Mouse (Mus musculus): Measurements from ENCODE around the gene Morn1. TPM values are rescaled to one million over a fixed set of nuclear protein-coding genes. Genes with fewer than 3 reads are reported as not detected.

Gene Morn1
- polyA plus RNA-seq, 1 experiment = 0.21 TPM

- no peak for TF ChIP-seq GATA1 (IDR thresholded peaks at IDR 0.05; ENCODE audit: low read length)
- TF ChIP-seq TAL1 (IDR thresholded peaks at IDR 0.05; ENCODE audit: low read length) = no peak
- Histone ChIP-seq H3K4me1 (ENCODE audit: control insufficient read depth) (peaks cover 38% of the 10 kb centered on the region), H3K36me3 (ENCODE audit: control insufficient read depth) (peaks cover 11% of the 10 kb centered on the region), H3K27me3 (ENCODE audit: control insufficient read depth) (peaks cover 12% of the 10 kb centered on the region), H3K4me3 (replicated peaks) (no peak overlapping the region), H3K9me3 (ENCODE audit: control insufficient read depth, low read length) (no peaks in the 10 kb centered on the region)
Measured at GRCm38 (mm10) chr4:155063895-155064294, 22.5 kb upstream of the Morn1 start.

GRCm38 (mm10) chr4:155064474-155064873 lies 21.9 kb upstream of the Morn1 start:
- Histone ChIP-seq H3K9me3 (ENCODE audit: control insufficient read depth, low read length) (no peaks in the 10 kb centered on the region), H3K4me3 (replicated peaks) (no peak overlapping the region), H3K4me1 (ENCODE audit: control insufficient read depth) (peaks cover 41% of the 10 kb centered on the region), H3K27me3 (ENCODE audit: control insufficient read depth) (peaks cover 12% of the 10 kb centered on the region), H3K36me3 (ENCODE audit: control insufficient read depth) (peaks cover 17% of the 10 kb centered on the region)
- no peak for TF ChIP-seq GATA1 (IDR thresholded peaks at IDR 0.05; ENCODE audit: low read length)
- TF ChIP-seq TAL1 (IDR thresholded peaks at IDR 0.05; ENCODE audit: low read length) = no peak

GRCm38 (mm10) chr4:155065970-155066833 lies 20.2 kb upstream of the Morn1 start:
- Histone ChIP-seq H3K9me3 (ENCODE audit: control insufficient read depth, low read length) (no peaks in the 10 kb centered on the region), H3K36me3 (ENCODE audit: control insufficient read depth) (peaks cover 34% of the 10 kb centered on the region), H3K27me3 (ENCODE audit: control insufficient read depth) (peaks cover 8% of the 10 kb centered on the region), H3K4me1 (ENCODE audit: control insufficient read depth) (peaks cover 46% of the 10 kb centered on the region), H3K4me3 (replicated peaks) (peak overlapping the region; percentile 69)
- TF ChIP-seq GATA1 (IDR thresholded peaks at IDR 0.05; ENCODE audit: low read length) (no peak), TAL1 (IDR thresholded peaks at IDR 0.05; ENCODE audit: low read length) (no peak)

- Histone ChIP-seq H3K9me3 (ENCODE audit: control insufficient read depth, low read length) (no peaks in the 10 kb centered on the region), H3K4me3 (replicated peaks) (peak within 1 kb of the TSS; percentile 69), H3K36me3 (ENCODE audit: control insufficient read depth) (peaks cover 42% of the 10 kb centered on the region), H3K4me1 (ENCODE audit: control insufficient read depth) (peaks cover 46% of the 10 kb centered on the region), H3K27me3 (ENCODE audit: control insufficient read depth) (peaks cover under 1% of the 10 kb centered on the region; the same call in 1 of the 2 replicates)
- no peak for TF ChIP-seq GATA1 (IDR thresholded peaks at IDR 0.05; ENCODE audit: low read length)
- TF ChIP-seq TAL1 (IDR thresholded peaks at IDR 0.05; ENCODE audit: low read length) = no peak
Measured at GRCm38 (mm10) chr4:155066834-155067522, 19.4 kb upstream of the Morn1 start, which contains the start of gene Pex10. Gene Pex10, plus strand, starts transcription at chr4:155067016.

GRCm38 (mm10) chr4:155068357-155068972 lies 17.9 kb upstream of the Morn1 start:
- no peaks in the 10 kb centered on the region for H3K9me3 ChIP-seq (ENCODE audit: control insufficient read depth, low read length)
- no peaks in the 10 kb centered on the region for H3K27me3 ChIP-seq (ENCODE audit: control insufficient read depth)
- TF ChIP-seq TAL1 (IDR thresholded peaks at IDR 0.05; ENCODE audit: low read length) (no peak), GATA1 (IDR thresholded peaks at IDR 0.05; ENCODE audit: low read length) (no peak)
- peaks cover 46% of the 10 kb centered on the region for H3K4me1 ChIP-seq (ENCODE audit: control insufficient read depth)
- peaks cover 57% of the 10 kb centered on the region for H3K36me3 ChIP-seq (ENCODE audit: control insufficient read depth)
- no peak overlapping the region for H3K4me3 ChIP-seq (replicated peaks)

GRCm38 (mm10) chr4:155069191-155069590 lies 17.2 kb upstream of the Morn1 start:
- Histone ChIP-seq H3K4me3 (replicated peaks) (no peak overlapping the region), H3K9me3 (ENCODE audit: control insufficient read depth, low read length) (no peaks in the 10 kb centered on the region), H3K27me3 (ENCODE audit: control insufficient read depth) (no peaks in the 10 kb centered on the region), H3K36me3 (ENCODE audit: control insufficient read depth) (peaks cover 64% of the 10 kb centered on the region), H3K4me1 (ENCODE audit: control insufficient read depth) (peaks cover 40% of the 10 kb centered on the region)
- TF ChIP-seq GATA1 (IDR thresholded peaks at IDR 0.05; ENCODE audit: low read length) (no peak), TAL1 (IDR thresholded peaks at IDR 0.05; ENCODE audit: low read length) (no peak)

- Histone ChIP-seq H3K4me1 (ENCODE audit: control insufficient read depth) (peaks cover 41% of the 10 kb centered on the region), H3K9me3 (ENCODE audit: control insufficient read depth, low read length) (no peaks in the 10 kb centered on the region), H3K4me3 (replicated peaks) (no peak overlapping the region), H3K36me3 (ENCODE audit: control insufficient read depth) (peaks cover 74% of the 10 kb centered on the region), H3K27me3 (ENCODE audit: control insufficient read depth) (no peaks in the 10 kb centered on the region)
- TF ChIP-seq GATA1 (IDR thresholded peaks at IDR 0.05; ENCODE audit: low read length) (no peak), TAL1 (IDR thresholded peaks at IDR 0.05; ENCODE audit: low read length) (no peak)
Measured at GRCm38 (mm10) chr4:155070199-155070598, 16.2 kb upstream of the Morn1 start.

- Histone ChIP-seq H3K4me1 (ENCODE audit: control insufficient read depth) (peaks cover 39% of the 10 kb centered on the region), H3K9me3 (ENCODE audit: control insufficient read depth, low read length) (no peaks in the 10 kb centered on the region), H3K27me3 (ENCODE audit: control insufficient read depth) (no peaks in the 10 kb centered on the region), H3K36me3 (ENCODE audit: control insufficient read depth) (peaks cover 81% of the 10 kb centered on the region), H3K4me3 (replicated peaks) (no peak overlapping the region)
- no peak for TF ChIP-seq GATA1 (IDR thresholded peaks at IDR 0.05; ENCODE audit: low read length)
- TF ChIP-seq TAL1 (IDR thresholded peaks at IDR 0.05; ENCODE audit: low read length) = no peak
Measured at GRCm38 (mm10) chr4:155070921-155071320, 15.5 kb upstream of the Morn1 start.

GRCm38 (mm10) chr4:155074418-155074817 lies 12.0 kb upstream of the Morn1 start:
- Histone ChIP-seq H3K4me3 (replicated peaks) (no peak overlapping the region), H3K9me3 (ENCODE audit: control insufficient read depth, low read length) (no peaks in the 10 kb centered on the region), H3K4me1 (ENCODE audit: control insufficient read depth) (peaks cover 8% of the 10 kb centered on the region), H3K27me3 (ENCODE audit: control insufficient read depth) (no peaks in the 10 kb centered on the region), H3K36me3 (ENCODE audit: control insufficient read depth) (peaks cover 91% of the 10 kb centered on the region)
- no peak for TF ChIP-seq GATA1 (IDR thresholded peaks at IDR 0.05; ENCODE audit: low read length)
- TF ChIP-seq TAL1 (IDR thresholded peaks at IDR 0.05; ENCODE audit: low read length) = no peak

Measured in erythroblast, embryonic 14.5 days (primary cell).